Mouse (Mus musculus): ENCODE measurements around the gene Ube2m.

Gene Ube2m

GRCm38 (mm10) chr7:12998851-12999250 lies 39.2 kb downstream of the Ube2m start, which contains the start of gene Trim28:
Gene Trim28, plus strand, starts transcription at chr7:12999114.
- no peak for DNase-seq (ENCODE audit: low spot score)

- DNase-seq (ENCODE audit: low spot score), result no peak
Measured at GRCm38 (mm10) chr7:12998053-12998452, 40.0 kb downstream of the Ube2m start, which contains the start of gene Slc27a5. Gene Slc27a5, minus strand, starts transcription at chr7:12998192.

GRCm38 (mm10) chr7:12997230-12997629 lies 40.8 kb downstream of the Ube2m start:
- no peak for DNase-seq (ENCODE audit: low spot score)

GRCm38 (mm10) chr7:12995862-12996261 lies 42.2 kb downstream of the Ube2m start:
- DNase-seq (ENCODE audit: low spot score), result no peak

- DNase-seq (ENCODE audit: low spot score), result no peak
Measured at GRCm38 (mm10) chr7:12993148-12993547, 44.9 kb downstream of the Ube2m start.

- DNase-seq (ENCODE audit: low spot score), result no peak
Measured at GRCm38 (mm10) chr7:12992222-12992621, 45.9 kb downstream of the Ube2m start.

GRCm38 (mm10) chr7:12987409-12988189 lies 50.5 kb downstream of the Ube2m start:
- DNase-seq (ENCODE audit: low spot score), result no peak

GRCm38 (mm10) chr7:12986906-12987305 lies 51.2 kb downstream of the Ube2m start:
- no peak for DNase-seq (ENCODE audit: low spot score)

- no peak for DNase-seq (ENCODE audit: low spot score)
Measured at GRCm38 (mm10) chr7:12985724-12986123, 52.4 kb downstream of the Ube2m start.

All from embryo, embryonic 10 days (tissue).